Mouse (Mus musculus): ENCODE measurements around the gene Fermt2. TPM values are rescaled to one million over a fixed set of nuclear protein-coding genes. Genes with fewer than 3 reads are reported as not detected.

Gene Fermt2
- not detected for total RNA-seq (2023)

DNA sequence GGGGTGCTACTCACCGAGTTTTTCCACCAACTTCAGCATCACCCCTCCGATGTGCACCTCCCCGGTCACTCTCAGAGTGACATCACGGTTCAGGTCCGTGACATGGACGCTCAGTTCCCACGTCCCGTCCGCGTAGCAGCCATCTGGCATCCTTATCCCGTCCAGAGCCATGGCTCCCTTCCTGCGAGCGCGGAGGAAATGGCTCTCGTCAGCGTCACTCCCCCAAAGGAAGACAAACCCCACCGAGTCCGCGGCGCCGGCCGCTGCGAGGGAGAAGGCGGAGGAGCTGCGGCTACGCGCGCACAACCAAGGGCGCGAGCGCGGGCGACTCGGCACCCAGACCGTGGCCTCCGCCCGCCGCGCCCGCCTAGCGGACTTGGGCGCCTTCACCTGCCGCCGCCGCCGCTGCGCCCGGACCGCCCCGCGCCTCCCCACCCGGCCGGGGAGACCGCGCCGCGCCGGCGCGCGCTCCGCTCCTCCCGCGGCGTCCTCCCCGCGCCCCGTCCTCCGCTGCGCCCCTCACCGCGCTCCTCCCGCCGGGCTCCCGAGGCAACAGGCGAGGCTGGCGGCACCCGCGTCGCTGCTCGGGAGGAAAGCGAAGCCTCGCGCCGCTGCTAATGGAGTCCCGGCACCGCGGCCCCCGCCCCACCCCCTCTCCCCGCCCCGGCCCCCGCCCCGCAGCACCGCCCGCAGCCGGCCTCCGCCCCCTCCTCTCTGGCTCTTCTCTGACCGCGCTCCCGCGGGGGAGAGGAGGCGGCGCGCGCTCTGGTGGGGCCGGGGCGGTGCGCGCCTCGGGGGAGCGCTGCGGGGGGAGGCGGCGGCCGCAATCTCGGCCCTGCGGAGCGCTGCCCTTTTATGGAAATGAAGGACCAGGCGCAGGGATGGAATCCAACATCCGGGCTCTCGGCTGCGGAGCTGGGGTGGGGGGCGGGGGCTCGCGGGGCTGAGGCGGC is at the start of gene Fermt2:
TSS of gene Fermt2 (minus strand) at position 708 of the 953 bp plus-strand sequence.

Other genes with a start within 250 kb of the Fermt2 start
- 10 to 100 TPM; 21.7 to 30.2 TPM for gene Ero1l, start 211.3 kb downstream of the Fermt2 start, total RNA-seq (2023)
- 100 to 1,000 TPM; 119 to 120 TPM for gene Psmc6, start 200.3 kb downstream of the Fermt2 start, total RNA-seq (2023)
- gene Styx, start 179.0 kb downstream of the Fermt2 start, total RNA-seq (2023), result 10 to 100 TPM; 31.5 to 38.8 TPM
- 10 to 100 TPM; 18.5 to 22.6 TPM for gene Gnpnat1, start 125.2 kb downstream of the Fermt2 start, total RNA-seq (2023)
- gene Ddhd1, start 128.0 kb upstream of the Fermt2 start, total RNA-seq (2023), result 10 to 100 TPM; 54.7 to 63.7 TPM